Mouse (Mus musculus) urinary bladder, postnatal 14 days (tissue): ENCODE measurements around the gene Plk5.
"Not testable (repeated sequence)": the region's sequence is repeated elsewhere in the genome, so short reads cannot be mapped to it uniquely, and the experiment has no call there.

Experiments
- DNase-seq: peaks from one replicate; pipeline ENCODE4 v3.0.0; 2021; ENCODE audit warnings: low spot score

Plk5 gene

DNA sequence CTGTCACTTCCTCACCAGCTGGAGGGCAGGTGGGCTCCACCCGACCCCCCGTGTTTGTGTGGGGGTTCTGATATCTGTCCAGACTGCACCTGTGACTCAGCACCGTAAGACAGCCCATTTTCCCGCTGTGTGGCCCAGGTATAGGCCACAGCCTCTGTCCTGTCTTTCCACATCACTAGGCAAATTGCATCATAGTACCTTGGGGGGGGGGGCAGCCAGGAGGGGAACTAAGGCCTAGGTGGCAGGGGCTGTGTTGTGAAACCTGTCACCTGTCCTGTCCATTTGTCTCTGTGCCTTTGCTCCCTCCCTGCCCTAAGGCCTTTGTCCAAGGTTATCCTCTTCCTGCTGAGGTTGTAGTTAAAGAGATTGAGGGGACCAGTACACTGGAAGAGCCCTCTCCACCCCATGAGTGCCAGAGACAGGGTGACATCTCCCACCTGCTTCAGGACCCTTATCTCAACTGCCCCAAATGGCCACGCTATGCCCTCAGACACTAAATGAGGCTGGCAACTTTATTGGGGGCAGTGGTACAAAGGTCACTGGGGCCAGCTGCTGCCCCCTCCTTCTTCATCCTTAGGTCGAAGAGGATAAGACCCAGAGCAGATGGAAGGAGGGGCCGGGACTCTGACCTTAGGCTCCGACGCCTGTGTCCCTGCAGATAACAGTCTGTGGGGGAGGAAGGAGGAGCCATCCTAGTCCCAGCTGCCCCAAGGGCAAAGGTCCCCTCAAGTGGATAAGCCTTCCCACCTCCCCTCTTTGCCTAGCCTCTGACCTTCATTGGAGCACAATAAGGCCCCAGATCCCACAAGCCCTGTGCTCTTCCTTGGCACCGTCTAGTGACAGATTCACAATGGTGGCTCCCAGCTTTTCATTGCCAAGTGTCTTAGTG is 24.4 kb upstream of the Plk5 start:
- DNase-seq = no peak

GRCm38 (mm10) chr10:80332525-80332989 is 23.7 kb upstream of the Plk5 start:
- no peak for DNase-seq

GRCm38 (mm10) chr10:80336263-80336662 is 20.0 kb upstream of the Plk5 start:
- DNase-seq = no peak

GRCm38 (mm10) chr10:80339941-80340750 is 16.1 kb upstream of the Plk5 start:
- DNase-seq = peak; percentile 87

DNA sequence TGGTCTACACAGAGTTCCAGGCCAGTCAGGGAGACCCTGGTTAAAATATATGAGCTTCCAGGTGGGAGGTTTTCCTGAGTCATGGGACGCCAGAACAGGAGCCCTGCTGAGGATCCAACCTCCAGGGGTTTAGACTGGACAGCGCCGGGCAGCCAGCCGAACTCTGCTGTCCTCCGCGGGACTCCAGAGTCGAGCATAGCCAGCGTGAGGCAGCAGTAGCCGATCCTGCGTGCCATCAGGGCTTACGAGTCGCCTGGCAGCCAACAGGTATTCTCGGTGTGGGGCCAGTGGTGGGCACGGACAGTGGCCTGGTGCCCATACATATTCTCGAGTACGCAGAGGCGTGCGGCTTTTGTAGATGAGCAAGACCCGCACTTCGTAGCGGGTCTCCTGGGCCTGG is 15.2 kb upstream of the Plk5 start:
- DNase-seq = no peak

DNA sequence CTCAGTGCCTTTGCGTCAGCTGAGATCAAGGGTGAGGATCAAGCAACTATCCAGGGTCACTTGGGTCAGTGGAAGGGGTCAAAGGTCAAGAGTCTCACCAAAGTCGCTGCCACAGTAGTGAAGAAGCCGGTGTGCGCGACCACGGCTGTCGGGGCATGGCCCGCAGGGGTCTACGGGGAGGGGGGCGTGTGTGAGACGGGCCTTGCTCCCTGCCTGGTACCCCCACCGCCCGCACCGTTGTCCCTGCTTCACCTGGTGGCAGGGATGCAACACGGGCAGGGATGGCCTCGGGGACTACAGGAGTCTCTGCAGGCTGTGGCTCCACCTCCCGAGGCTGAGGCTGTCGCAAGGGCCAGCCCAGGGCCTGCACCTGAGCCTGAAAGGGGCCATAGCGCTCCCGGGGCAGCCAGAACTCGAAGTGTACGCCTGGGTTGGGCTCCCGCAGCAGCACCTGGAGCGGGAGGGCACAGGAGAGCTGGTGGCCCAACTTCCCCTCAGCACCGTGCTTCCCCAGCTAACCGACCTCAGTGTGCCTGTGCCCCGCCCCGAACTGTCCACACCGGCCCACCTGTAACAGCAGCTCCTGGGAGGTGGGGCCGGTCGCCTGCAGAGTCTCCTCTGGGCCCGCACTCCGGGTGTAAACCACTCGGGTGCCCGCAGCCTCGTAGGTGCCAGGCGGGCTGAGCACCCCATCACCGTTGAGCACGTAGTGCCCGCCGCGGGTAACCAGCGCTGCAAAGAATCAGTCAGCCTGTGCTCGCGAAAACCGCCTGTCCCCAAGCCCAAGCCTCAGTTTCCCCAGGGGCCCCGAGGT is 14.6 kb upstream of the Plk5 start:
- DNase-seq = no peak

GRCm38 (mm10) chr10:80342305-80342748 is 13.9 kb upstream of the Plk5 start:
- DNase-seq = no peak

DNA sequence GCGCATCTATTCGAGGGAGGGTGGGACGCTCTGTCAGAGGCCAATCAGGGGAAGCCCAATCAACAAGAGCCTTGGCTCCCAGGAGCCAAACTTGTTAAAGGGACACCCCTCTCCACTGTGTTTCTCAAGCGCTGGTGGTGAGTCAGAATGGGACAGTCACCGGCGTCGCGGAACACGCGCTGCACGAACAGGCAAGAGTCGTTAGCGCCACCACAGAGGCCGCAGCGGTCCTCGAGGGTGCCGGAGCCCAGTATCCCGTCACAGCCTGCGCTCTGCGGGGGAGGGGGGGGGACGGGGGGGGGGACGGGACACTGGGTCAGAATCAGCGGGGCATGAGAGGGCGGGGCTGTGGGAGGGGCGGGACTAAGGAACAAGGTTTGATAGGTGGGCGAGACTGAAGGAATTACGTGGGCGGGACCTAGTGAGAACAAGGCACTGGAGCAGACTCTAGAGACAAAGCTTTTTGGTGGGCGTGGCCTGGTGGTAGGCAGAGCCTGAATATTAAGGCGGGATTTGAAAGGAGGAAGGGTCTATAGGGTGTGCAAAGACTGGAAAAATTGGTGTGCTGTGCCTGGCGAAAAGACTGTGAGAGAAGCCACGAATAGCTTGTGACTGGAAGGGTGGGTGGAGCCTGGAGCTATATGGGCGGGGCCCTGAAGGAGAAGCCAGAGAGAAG is 13.4 kb upstream of the Plk5 start:
- peak; percentile 71 for DNase-seq

DNA sequence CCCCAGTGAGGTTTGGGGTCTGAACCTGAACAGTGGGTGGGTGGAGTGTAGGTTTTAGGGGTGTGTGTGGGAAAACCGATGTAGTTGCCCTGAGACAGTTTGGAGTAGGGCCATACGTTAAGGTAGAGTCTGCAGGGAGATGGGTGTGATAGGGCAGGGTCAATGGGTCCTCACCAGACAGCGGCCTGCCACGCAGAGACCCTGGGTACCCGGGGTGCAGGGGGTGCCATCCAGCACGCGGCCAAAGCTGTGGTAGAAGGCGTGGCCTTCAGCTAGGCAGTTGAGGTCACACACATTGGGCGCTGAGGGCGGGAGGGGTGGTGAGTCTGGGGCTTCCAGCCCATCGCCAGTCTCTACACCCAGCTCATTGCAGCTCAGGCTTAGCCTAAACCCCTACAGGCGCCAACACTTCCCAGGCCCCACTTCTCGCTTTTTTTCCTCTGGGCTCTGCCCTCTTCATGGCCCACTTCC is 12.8 kb upstream of the Plk5 start:
- DNase-seq = no peak

DNA sequence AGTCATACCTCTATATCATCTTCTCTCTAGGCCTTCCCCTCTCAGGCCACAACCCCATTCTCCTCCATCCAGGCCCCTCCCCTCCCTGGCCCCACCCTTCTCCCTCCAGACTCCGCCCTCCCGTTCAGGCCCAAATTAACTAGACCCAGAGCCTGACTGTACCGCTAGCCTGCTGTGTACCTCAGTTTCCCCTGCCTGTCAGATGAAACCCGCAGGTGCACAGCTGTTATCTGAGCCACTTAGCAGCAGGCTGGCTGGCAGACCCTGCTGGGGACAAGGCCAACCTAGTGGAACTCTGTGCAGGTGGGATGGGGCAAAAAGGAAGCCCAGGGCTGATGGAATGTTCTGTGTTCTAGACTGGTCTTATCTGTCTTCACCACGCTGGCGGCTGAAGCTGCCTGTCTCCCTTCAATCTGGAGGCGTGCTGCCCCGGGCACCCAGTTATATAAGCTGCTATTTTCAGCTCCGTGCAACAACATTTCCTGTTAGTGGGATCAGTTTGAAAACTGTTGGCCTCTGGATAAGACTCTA is 12.1 kb upstream of the Plk5 start:
- no peak for DNase-seq

DNA sequence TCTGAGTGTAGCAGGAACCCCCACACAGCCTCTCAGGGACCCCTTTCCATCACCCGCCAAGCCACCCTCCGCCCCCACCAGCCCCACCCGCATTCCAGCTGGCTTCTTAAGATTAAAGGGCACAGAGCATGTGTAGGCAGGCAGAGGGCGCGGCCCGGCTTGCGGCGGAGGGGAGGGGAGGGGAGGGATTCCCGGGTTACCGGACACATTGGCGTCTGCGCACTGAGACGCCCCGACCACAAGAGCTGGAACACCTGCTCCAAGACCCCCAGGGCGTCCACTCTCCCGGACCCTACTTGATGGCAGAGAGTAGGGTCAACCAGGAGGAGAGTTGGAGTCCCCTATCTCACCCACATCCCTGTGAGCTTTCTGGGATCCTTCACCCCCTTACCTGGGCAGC is 11.1 kb upstream of the Plk5 start:
- peak; percentile 77 for DNase-seq

DNA sequence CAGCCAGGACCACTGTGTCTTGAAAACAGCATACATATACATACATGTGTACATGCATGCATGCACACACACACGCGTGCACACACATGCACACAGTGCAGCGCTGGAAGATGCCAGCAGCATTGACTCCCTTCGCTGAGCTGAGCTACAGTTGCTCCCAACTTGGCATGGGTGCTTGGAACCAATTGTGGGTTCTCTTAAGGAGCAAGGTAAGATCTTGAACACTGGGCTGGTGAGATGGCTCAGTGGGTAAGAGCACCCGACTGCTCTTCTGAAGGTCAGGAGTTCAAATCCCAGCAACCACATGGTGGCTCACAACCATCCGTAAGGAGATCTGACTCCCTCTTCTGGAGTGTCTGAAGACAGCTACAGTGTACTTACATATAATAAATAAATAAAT is 10.3 kb upstream of the Plk5 start:
- DNase-seq = not testable (repeated sequence)

- DNase-seq = peak; percentile 46
These were observed 8.7 kb upstream of the Plk5 start for GRCm38 (mm10) chr10:80347514-80347967.

DNA sequence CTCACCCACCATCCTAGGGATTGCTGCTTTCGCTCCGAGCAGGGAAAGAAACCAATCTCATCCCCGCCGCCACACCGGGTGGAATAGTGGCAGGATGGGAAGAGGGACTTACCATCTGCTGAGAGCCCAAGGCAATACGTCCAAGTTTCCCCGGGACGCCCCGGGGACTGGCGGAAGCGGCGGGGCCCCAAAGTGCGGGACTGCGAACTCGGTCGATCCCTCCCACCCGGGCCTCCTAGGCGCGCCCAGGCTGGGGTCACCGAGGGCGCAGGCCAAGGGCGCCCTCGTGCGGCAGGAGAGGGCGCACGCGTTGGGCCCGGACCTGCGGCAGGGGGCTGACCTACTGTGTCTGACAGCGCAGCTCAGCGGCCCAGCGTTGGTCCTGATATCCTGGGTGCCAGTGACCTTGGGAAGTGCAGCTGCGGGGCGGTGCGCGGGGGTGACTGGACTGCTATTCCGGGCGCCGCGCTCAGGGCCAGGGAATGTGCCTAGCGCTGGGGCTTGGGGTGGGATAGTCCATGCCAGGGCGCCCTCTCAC is 7.9 kb upstream of the Plk5 start, which contains the start of gene Adamtsl5:
Gene Adamtsl5 (minus strand): TSS at position 169 of the 538 bp plus-strand sequence.
- peak; percentile 63 for DNase-seq

GRCm38 (mm10) chr10:80348981-80349380 is 7.3 kb upstream of the Plk5 start:
- DNase-seq = peak; percentile 61

GRCm38 (mm10) chr10:80350292-80350691 is 6.0 kb upstream of the Plk5 start:
- DNase-seq = peak; percentile 90

GRCm38 (mm10) chr10:80351896-80352295 is 4.4 kb upstream of the Plk5 start:
- no peak for DNase-seq

DNA sequence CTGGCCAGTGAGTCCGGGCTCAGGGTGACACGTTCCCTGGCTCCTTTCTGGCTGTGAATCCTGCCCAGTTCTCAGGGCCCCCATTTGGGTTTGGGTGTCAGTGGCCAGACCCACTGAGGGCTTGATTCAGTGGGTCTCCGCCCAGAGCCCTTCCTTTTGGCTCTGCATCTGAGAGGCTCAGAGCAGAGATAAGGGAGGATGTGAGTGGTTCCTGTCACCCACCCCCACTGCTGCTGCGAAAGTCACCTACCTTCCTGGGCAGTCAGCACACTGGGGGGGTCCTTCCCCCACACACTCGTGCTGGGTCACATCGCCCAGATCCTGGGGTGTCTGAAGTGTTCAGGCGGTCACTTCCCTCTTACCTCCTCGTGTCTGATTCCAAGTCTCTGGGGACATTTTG is 3.5 kb upstream of the Plk5 start:
- DNase-seq = no peak

DNA sequence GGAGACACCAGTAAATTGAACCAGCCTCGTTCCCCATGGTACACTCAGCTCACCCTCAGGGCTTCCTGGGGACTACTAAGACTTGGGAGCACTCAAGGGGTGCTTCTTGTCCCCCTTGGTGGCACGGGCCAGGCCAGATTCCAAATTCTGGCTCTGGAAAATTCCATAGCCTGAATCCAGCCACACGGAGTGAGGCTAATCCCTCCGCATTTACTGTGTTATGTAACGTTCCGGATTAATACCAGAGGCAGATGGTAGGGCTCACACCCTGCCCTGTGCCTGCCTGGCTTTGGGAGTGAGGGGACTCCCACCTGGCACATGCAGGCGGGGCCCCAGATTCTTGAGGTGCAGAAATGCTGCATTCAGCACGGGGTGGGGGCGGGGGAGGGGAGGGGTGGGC is 828 bp upstream of the Plk5 start:
- DNase-seq = no peak

GRCm38 (mm10) chr10:80356737-80357136 is 478 bp downstream of the Plk5 start:
- DNase-seq = no peak

DNA sequence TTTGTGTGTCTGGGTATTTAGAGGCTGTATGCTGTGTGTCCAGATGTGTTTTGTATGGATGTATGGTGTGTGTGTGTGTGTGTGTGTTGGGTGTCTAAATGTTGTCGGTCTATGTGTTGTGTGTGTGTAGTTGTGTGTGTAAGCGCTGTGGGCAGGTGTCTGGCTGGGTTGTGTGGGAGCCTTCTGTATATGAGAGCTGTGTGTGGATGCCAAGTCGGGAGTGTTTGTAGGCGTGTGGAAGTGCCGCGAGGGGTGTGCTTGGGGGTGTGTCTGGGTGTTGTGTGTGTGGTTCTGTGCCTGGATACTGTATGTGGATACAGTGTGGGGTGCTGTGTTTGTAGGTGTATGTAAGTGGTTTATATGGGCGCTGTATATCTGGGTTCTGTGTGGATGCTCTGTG is 1.1 kb downstream of the Plk5 start:
- no peak for DNase-seq
